8 mouse cellular contexts compared by ENCODE assay signal in genomic region chr10:100015370-100016325, GRCm38 (mm10). TPM values are rescaled to one million over a fixed set of nuclear protein-coding genes. Genes with fewer than 3 reads are reported as not detected.
DNase-seq lines count a peak whose midpoint lies in the region; ATAC-seq and TF ChIP-seq lines count a peak whose summit lies in the region.

Gene Kitl (plus strand): TSS chr10:100015630.

- ATAC-seq in Patski, result peak; percentile 85

- H3K9me3 ChIP-seq in hindbrain, embryonic 10.5 days, result no peaks in the 10 kb centered on the region

- H3K4me3 ChIP-seq in hindbrain, embryonic 10.5 days, result peak within 1 kb of the TSS; percentile 67

- under 1% methylated on average over 70 of the region's 70 CpGs for WGBS in hindbrain, embryonic 10.5 days

- in situ Hi-C loops in Patski (cut with MboI; ENCODE audit: low pct_unique_long_range_greater_than_20kb), result loop anchor here (10.0 to 25.0 kb wide), 2 partner anchors 378 to 459 kb away; no protein-coding TSS in a partner anchor

- peaks cover 39% of the 10 kb centered on the region for H3K4me1 ChIP-seq in hindbrain, embryonic 10.5 days (replicated peaks)

- peak within 1 kb of the TSS; percentile 76 for H3K27ac ChIP-seq in hindbrain, embryonic 10.5 days

- H3K36me3 ChIP-seq in hindbrain, embryonic 10.5 days, result no peaks in the 10 kb centered on the region

- POLR2A ChIA-PET in Patski (lab: Charles Lee), result no interaction called here

- no peak for TF ChIP-seq CTCF in Patski (IDR thresholded peaks at IDR 0.05)

- CTCF ChIA-PET in Patski (lab: Charles Lee), result interaction anchor here (0.8 to 1.8 kb wide), 4 partner anchors 9 to 142 kb away, joined by 3 to 5 read pairs (median 4); no protein-coding TSS in a partner anchor

- peak; percentile 7 for DNase-seq in Patski (ENCODE audit: low read depth, low spot score)
- DNase-seq in cerebellum, adult 9-10 months, result peak; percentile 5
- peak; percentile 60 to 61 for DNase-seq in frontal cortex, postnatal 14 days (ENCODE audit: low spot score in 2 of 2)
- peak; percentile 87 for DNase-seq in hindbrain, embryonic 10.5 days (ENCODE audit: low spot score)
- peak; percentile 56 to 77 for DNase-seq in layer of hippocampus, postnatal 10 days (ENCODE audit: low spot score in 2 of 2)
- peak; percentile 87 for DNase-seq in lung, postnatal 10 days
- DNase-seq in retina, embryonic 14.5 days (ENCODE audit: low spot score), result peak; percentile 77
- peak; percentile 92 for DNase-seq in yolk sac, embryonic 10.5 days (ENCODE audit: low spot score)

- H3K27me3 ChIP-seq in Patski, result peaks cover 3% of the 10 kb centered on the region
- H3K27me3 ChIP-seq in hindbrain, embryonic 10.5 days (ENCODE audit: insufficient read depth, poor library complexity, severe bottlenecking), result peaks cover 60% of the 10 kb centered on the region

RNA-seq across cellular contexts. Expression of gene Kitl, which starts in this region (rescaled TPM):
- polyA plus RNA-seq in Patski (2021), result 3.2 TPM
- 12.1 and 15.1 TPM in 2 replicates for polyA plus RNA-seq in hindbrain, embryonic 10.5 days (2016; fragmentation: Nextera tagmentation; extraction: Ambion mirVana)
- 10 to 100 TPM; 32.5 to 52.9 TPM for total RNA-seq in layer of hippocampus, postnatal 10 days (2021)

Comparison
In these comparisons a context has a peak if more than half of its experiments do, and no peak if none do; other contexts are left out.
1. Peak in every context shown above with its lines: DNase-seq, ATAC-seq, H3K4me3 ChIP-seq and H3K27ac ChIP-seq.
2. DNase-seq: peak in every context shown above with its lines; median percentile 92 in yolk sac, embryonic 10.5 days; 87 in hindbrain, embryonic 10.5 days; 87 in lung, postnatal 10 days; 77 in retina, embryonic 14.5 days; 66 in layer of hippocampus, postnatal 10 days; 60 in frontal cortex, postnatal 14 days; 7 in Patski; 5 in cerebellum, adult 9-10 months.